Mouse (Mus musculus) right cerebral cortex, postnatal 4 days (tissue): Measurements from ENCODE around the gene Otc.
A peak's percentile ranks its signal among the peaks of the same experiment; 100 is the strongest.

Source experiments
- DNase-seq: peaks from one replicate; pipeline ENCODE4 v3.0.0-alpha.2; 2022

The Otc gene

GRCm38 (mm10) chrX:10251852-10252504 is at the start of gene Otc:
Gene Otc, plus strand, starts transcription at chrX:10252305.
- no peak for DNase-seq

GRCm38 (mm10) chrX:10205937-10206336 is 46.2 kb upstream of the Otc start:
- no peak for DNase-seq

GRCm38 (mm10) chrX:10215972-10216371 is 36.1 kb upstream of the Otc start:
- DNase-seq = no peak

GRCm38 (mm10) chrX:10216410-10216949 is 35.6 kb upstream of the Otc start, which contains the start of gene Rpgr:
Gene Rpgr, minus strand, starts transcription at chrX:10216920.
- DNase-seq = peak; percentile 85

GRCm38 (mm10) chrX:10219281-10219680 is 32.8 kb upstream of the Otc start:
- no peak for DNase-seq

- no peak for DNase-seq
These were observed 19.1 kb upstream of the Otc start for GRCm38 (mm10) chrX:10233051-10233450.

GRCm38 (mm10) chrX:10234617-10235016 is 17.5 kb upstream of the Otc start:
- no peak for DNase-seq

- no peak for DNase-seq
These were observed 12.6 kb upstream of the Otc start for GRCm38 (mm10) chrX:10239515-10239914.

- DNase-seq = no peak
These were observed 8.2 kb upstream of the Otc start for GRCm38 (mm10) chrX:10243916-10244315.

GRCm38 (mm10) chrX:10251357-10251756 is 748 bp upstream of the Otc start:
- no peak for DNase-seq

GRCm38 (mm10) chrX:10257774-10258173 is 5.7 kb downstream of the Otc start:
- no peak for DNase-seq

- no peak for DNase-seq
These were observed 6.2 kb downstream of the Otc start for GRCm38 (mm10) chrX:10258260-10258659.

- DNase-seq = no peak
These were observed 16.2 kb downstream of the Otc start for GRCm38 (mm10) chrX:10268308-10268707.

- DNase-seq = no peak
These were observed 16.8 kb downstream of the Otc start for GRCm38 (mm10) chrX:10268761-10269437.

GRCm38 (mm10) chrX:10297341-10297740 is 45.2 kb downstream of the Otc start:
- DNase-seq = no peak

GRCm38 (mm10) chrX:10318176-10318575 is 66.1 kb downstream of the Otc start:
- DNase-seq = no peak

GRCm38 (mm10) chrX:10330246-10330645 is 78.1 kb downstream of the Otc start:
- DNase-seq = no peak

GRCm38 (mm10) chrX:10331749-10332148 is 79.6 kb downstream of the Otc start:
- no peak for DNase-seq

- no peak for DNase-seq
These were observed 84.7 kb downstream of the Otc start for GRCm38 (mm10) chrX:10336816-10337215.

- no peak for DNase-seq
These were observed 103.8 kb downstream of the Otc start for GRCm38 (mm10) chrX:10355867-10356266.
